Mouse (Mus musculus) stomach, postnatal 0 days (tissue): ENCODE measurements at regions not wholly inside any gene's neighbourhood (a gene's known extent, or its start where the extent isn't known, plus 50 kb on each side); places are given as distances from the start of the nearest gene placed in this dataset.

Source experiments
- CTCF ChIP-seq: IDR thresholded peaks from 2 replicates; pipeline ENCODE4 v1.5.1; 2016; ENCODE audit warnings: antibody characterized with exemption, low read depth, mild to moderate bottlenecking, moderate library complexity
- EP300 ChIP-seq: optimal IDR thresholded peaks from 2 replicates; pipeline ENCODE3; 2016; ENCODE audit warnings: antibody characterized with exemption

- TF ChIP-seq EP300, result no peak
- TF ChIP-seq CTCF, result no peak
Observed at GRCm38 (mm10) chr11:28697644-28698480, 113.7 kb upstream of the Ccdc85a start.
